Mouse (Mus musculus) gastrocnemius, adult 2 months (tissue): Measurements from ENCODE around the gene Polr2g. TPM values are rescaled to one million over a fixed set of nuclear protein-coding genes. Genes with fewer than 3 reads are reported as not detected.

Experiments
- DNase-seq: peaks from one replicate; pipeline ENCODE4 v3.0.0; 2022
- H3K27ac ChIP-seq: fragments of 200-600 bp; 2 replicates; pipeline ENCODE4 v1.8.1; 2022; ENCODE audit warnings: mild to moderate bottlenecking
- H3K4me3 ChIP-seq: fragments of 200-600 bp; 2 replicates; pipeline ENCODE4 v1.8.1; 2022; ENCODE audit warnings: mild to moderate bottlenecking, moderate library complexity
- CTCF ChIP-seq: fragments of 200-600 bp; IDR thresholded peaks from 2 replicates; pipeline ENCODE4 v1.8.1; 2022; ENCODE audit warnings: antibody characterized with exemption, mild to moderate bottlenecking, moderate library complexity
- intact Hi-C: fragments of 180-260 bp; cut with DNase I; formaldehyde crosslinking; loops from one replicate; pipeline ENCODE4 v1.15.1; 2025
- total RNA-seq, 2 experiments: library from RNA; stranded (reverse); gene quantifications; 2 replicates each; pipeline ENCODE4 v1.2.3; 2021

The Polr2g gene
- total RNA-seq, 2 experiments from 2014 or later: 35.6 to 42.6 TPM

DNA sequence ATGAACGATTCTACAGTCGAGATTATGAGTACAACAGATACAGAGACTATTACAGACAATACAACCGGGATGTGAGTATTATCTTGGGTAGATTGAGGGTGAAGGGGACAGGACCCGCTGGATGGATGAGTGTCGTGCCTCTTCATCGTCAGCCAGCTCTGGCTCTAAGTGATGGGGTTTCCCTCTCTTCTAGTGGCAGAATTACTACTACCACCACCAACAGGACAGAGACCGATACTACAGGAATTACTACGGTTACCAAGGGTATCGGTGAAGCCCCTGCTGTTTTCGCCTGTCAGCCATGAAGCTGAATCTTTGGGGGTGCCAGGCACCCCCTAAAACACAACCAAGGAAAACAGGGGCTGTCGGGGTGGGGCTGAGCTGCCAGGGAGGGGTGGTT, 32.9 kb upstream of the Polr2g start:
- TF ChIP-seq CTCF: no peak
- Histone ChIP-seq H3K27ac (no peak overlapping the region), H3K4me3 (no peak overlapping the region)
- intact Hi-C loops: no loop called here
- DNase-seq: no peak

DNA sequence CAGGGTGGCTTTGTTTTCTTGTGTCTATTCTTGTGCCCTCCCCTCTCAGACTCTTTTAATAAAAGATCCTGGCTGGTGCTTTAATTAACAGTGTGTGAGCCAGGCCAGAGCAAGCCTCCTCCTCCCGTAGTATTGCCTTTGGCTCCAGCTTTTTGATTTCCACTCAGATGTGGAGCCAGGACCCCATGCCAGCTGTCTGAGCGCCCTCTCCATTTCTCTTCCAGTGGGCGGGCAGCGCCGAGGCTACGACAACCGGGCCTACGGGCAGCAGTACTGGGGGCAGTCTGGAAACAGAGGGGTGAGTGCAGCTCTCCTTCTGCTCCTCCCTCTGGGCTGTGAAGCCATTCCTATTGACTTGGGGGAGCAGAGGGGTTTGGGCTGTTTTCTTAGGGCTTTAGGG, 32.3 kb upstream of the Polr2g start:
- no peak overlapping the region for H3K4me3 ChIP-seq
- intact Hi-C loops: no loop called here
- no peak for DNase-seq
- TF ChIP-seq CTCF: no peak
- no peak overlapping the region for H3K27ac ChIP-seq

DNA sequence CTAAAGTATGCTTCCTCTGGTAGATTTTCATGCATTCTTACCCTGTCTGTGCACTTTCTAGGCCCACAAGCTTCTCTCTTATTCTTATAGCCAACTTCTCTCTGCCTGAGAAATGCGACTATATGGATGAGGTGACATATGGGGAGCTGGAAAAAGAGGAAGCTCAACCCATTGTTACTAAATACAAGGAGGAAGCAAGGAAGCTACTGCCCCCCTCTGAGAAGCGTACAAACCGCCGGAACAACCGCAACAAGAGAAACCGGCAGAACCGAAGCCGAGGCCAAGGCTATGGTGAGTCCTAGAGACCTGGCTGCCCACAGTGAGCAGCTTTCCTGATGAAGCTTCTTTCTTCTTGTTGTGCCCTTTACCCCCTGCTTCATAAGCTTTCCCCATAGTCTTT, 31.3 kb upstream of the Polr2g start, which contains the start of gene AC129217.1:
Gene AC129217.1, plus strand, starts transcription at position 114 of the 400 bp plus-strand sequence.
- Histone ChIP-seq H3K4me3 (no peak within 1 kb of the TSS), H3K27ac (no peak within 1 kb of the TSS)
- no peak for TF ChIP-seq CTCF
- intact Hi-C loops: no loop called here
- no peak for DNase-seq

DNA sequence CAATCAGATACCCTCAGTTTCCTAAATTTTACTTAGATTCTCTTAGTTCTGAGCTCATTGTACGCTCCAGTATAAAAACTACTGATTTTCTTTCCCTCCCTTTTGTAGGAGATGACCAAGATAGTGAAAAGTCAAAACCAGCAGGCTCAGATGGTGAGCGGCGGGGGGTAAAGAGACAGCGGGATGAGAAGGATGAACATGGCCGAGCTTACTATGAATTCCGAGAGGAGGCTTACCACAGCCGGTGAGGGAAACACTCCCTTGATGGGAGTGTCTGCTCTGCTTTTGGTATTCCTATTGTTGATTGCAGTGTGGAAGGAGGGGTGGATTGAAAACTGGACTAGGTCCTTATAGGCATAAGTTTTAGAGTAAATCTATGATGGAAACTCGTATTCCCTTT, 24.3 kb upstream of the Polr2g start:
- TF ChIP-seq CTCF: no peak
- Histone ChIP-seq H3K4me3 (peak overlapping the region; percentile 86), H3K27ac (no peak overlapping the region)
- DNase-seq: no peak
- intact Hi-C loops: no loop called here

DNA sequence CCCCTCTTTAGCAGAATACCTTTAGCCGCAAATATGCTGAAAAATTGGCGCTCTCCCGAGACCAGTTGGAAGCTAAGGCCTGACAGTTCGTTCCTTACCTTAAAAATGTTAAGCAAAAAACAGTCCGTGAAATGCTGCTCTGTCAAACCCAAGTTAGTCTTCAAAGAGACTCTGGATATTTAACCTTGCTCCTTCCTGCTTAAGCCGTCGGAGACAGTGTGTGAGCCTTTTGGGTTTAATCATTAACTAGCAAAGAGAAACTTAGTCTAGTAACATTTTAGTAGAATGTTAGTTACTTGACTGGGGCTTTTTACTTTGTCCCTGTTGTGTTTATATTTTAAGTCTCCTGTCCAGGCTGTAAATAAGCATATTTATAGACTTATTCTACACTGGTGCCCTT, 22.8 kb upstream of the Polr2g start:
- no peak for DNase-seq
- intact Hi-C loops: no loop called here
- peak overlapping the region; percentile 86 for H3K4me3 ChIP-seq
- peak overlapping the region; percentile 100 for H3K27ac ChIP-seq
- TF ChIP-seq CTCF: no peak

DNA sequence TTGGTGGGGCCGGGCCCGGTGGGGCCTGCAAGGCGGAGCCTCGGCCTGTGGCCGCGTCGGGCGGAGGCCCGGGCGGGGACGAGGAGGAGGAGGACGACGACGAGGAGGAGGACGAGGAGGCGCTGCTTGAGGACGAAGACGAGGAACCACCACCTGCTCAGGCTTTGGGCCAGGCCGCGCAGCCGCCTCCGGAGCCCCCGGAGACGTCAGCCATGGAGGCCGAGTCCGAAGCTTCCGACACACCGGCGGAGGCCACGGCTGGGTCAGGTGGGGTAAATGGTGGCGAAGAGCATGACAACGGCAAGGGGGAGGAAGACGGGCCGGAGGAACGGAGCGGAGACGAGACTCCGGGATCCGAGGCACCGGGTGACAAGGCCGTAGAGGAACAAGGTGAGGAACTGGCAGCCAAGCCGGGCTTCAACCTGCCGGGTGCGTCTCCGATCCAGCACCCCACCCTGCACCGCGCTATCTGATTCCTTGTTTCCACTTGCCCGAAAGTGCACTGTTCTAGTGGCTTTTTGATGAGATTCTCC, 22.1 kb upstream of the Polr2g start:
- intact Hi-C loops: no loop called here
- H3K4me3 ChIP-seq: peak overlapping the region; percentile 86
- no peak for DNase-seq
- peak overlapping the region; percentile 100 for H3K27ac ChIP-seq
- TF ChIP-seq CTCF: no peak

DNA sequence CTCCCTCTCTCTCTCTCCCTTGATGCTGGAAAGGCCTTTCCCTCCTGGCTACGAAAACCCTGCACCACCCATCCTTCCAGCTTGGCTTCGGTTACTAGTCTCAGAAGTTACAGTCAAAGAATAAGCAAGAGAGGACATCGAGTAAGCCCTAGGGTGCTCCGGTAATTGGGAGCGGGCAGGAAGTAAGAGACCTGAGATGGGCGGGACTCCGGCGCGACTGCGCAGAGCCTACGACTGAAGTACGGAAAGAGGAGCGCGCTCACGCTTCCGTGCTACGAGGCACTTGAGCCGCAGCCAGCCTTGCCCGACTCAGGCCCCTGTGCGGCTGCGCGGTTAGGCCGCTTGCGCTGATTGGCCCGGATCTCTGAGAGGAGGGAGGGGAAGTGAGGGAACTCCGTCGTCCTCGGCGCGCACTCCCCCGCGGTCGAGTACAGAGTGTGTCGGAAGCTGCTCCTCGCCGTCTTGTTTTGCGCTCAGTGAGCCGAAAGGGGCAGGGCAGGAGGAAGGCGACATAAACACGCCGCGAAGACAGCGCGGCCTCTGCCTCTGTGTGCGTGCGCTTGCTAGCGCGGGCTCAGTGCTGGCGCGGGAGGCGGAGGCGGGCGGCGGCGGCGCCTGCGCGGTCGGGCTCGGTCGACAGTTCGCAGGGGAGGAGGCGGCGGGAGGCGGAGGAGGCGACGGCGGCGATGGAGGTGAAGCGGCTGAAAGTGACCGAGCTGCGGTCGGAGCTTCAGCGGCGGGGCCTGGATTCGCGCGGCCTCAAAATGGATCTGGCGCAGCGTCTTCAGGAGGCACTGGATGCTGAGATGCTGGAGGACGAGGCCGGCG, 21.4 kb upstream of the Polr2g start, which contains the start of gene Hnrnpul2:
Gene Hnrnpul2, plus strand, starts transcription at position 415 of the 828 bp plus-strand sequence.
- intact Hi-C loops: loop anchor here (2.0 kb wide), 2 partner anchors 17 to 97 kb away; partner anchors contain the start of genes Slc3a2 and Zbtb3
- peak; percentile 99 for DNase-seq
- no peak for TF ChIP-seq CTCF
- peak within 1 kb of the TSS; percentile 86 for H3K4me3 ChIP-seq
- peak within 1 kb of the TSS; percentile 100 for H3K27ac ChIP-seq

DNA sequence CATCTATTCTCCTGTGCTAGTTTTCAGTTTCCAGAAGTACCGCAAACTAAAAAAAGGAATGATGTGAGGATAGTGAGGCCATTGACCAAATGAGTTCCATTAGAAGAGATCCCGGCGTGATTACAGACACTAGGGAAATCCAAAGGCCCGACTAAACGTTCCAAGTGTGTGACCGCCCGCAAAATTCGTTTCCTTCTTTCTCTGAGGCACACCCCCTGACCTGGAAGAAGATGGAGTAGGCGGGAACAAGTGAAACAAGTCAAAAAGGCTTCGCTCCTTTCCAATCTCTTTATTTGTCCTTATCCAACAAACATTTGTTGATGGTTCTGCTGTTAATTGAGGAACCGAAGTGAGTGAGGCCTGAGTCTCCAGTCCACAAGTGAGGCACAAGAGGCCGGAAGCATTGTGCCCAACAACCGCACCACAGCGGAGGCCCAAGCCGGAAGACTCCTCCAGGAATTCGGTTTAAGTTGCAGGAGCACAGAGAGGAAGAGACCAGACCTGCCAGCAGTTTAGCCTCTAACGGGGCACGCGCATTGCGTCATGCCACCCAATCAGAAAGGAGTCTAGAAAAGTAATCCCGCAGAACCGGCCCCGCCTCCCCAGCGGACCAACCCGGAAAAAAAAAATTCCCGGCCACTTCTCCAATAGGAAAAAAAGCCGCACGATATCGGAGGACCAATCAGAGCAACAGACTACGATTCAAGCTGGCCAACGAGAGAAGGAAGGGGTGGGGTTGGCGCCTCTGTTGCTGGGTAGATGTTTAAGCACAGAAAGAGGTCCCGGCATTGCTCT, 20.6 kb upstream of the Polr2g start, which contains the start of gene Ttc9c:
Gene Ttc9c, minus strand, starts transcription at position 533 of the 795 bp plus-strand sequence.
- intact Hi-C loops: loop anchor here (2.0 kb wide), 2 partner anchors 16 to 96 kb away; partner anchors contain the start of genes Slc3a2 and Zbtb3

DNA sequence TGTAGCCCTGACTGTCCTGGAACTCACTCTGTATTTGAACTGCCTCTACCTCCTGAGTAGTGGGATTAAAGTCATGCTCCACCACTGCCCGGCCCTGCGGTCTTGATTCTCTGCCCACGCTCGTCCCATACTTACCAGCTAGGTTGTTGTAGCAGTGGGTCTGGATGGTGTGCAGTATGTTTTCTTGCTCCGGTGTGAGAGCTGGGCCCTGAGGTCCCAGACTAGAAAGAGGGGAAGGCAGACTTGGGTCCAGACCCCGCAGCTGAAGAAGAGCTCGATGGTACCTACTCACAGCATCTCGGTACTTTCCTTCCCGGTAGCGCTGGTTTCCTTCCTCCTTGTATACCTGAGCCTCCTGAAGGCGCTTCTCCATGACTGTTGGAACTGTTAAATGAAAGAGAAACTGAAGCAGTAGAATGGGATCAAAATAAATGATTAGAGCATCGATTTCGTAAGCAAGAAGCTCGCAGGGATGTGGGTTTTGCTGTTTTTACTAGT, 20.0 kb upstream of the Polr2g start:
- no peak for TF ChIP-seq CTCF
- intact Hi-C loops: loop anchor here (2.0 kb wide), 2 partner anchors 16 to 96 kb away; partner anchors contain the start of genes Slc3a2 and Zbtb3
- Histone ChIP-seq H3K27ac (peak overlapping the region; percentile 100), H3K4me3 (peak overlapping the region; percentile 86)
- no peak for DNase-seq

More for the DNA sequence above, 20.6 kb upstream of the Polr2g start, which contains the start of gene Ttc9c:
- no peak for TF ChIP-seq CTCF
- DNase-seq: peak; percentile 97
- Histone ChIP-seq H3K4me3 (peak within 1 kb of the TSS; percentile 86), H3K27ac (peak within 1 kb of the TSS; percentile 100)

DNA sequence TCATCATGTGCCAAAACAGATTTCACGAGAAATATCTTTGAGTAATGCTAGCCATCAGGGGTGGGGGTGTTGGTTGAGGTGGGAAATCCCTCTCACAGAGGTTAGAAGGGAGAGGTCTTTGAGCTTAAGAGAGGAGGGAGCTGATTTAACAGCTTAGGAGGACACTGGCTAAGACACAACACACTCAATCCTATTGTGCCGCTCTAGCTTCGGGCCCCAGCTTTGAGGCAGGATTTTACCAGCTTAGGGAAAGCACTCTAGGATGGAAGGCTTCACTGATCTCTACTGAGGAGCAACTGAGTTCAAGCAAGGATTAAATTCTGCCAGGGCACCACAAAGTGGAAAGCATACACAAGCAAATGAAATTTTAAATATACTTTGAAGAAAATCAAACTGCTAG, 18.6 kb upstream of the Polr2g start:
- TF ChIP-seq CTCF: no peak
- intact Hi-C loops: no loop called here
- no peak overlapping the region for H3K27ac ChIP-seq
- DNase-seq: no peak
- H3K4me3 ChIP-seq: no peak overlapping the region

DNA sequence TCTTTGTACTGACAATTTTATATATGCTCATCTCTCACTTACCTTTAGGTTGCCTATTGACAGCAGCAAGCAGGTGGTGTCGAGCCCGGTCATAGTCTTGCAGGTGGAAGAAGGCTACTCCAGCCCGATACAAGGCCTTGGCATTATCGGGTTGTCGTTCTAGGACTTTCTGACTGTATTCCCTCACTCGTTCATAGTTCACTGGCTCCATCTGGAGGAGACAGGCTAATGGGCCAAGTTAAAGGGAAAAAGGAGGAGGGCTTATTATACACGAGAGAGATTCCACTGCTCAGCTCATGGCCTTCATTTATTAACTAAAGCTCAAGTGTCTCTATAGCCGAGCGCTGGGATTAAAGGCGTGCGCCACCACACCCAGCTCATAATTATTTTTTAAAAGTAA, 17.4 kb upstream of the Polr2g start:
- intact Hi-C loops: no loop called here

DNA sequence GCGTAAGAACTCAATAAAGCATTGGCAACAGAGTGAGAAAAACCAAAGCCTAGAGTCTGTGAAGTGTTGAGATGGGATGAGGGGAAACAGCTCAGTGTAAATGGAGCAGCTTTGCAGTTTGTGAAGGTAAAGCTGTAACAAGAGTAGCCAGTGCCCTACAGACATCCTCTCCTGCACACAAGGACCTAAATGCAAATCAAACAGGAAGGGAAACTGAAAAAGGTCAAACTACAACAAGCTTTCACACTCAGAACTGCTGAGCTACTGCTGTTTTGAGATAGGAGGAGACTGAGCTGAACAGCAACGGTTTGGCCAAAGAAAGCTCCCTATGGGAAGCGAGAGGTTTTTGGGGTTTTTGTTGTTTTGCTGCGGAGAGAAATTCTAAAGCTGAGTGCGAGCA, 8.4 kb upstream of the Polr2g start:
- no peak for DNase-seq
- intact Hi-C loops: no loop called here
- no peak overlapping the region for H3K4me3 ChIP-seq
- TF ChIP-seq CTCF: no peak
- H3K27ac ChIP-seq: no peak overlapping the region

More for the DNA sequence above, 17.4 kb upstream of the Polr2g start:
- Histone ChIP-seq H3K27ac (no peak overlapping the region), H3K4me3 (no peak overlapping the region)
- no peak for DNase-seq
- TF ChIP-seq CTCF: no peak
